Mouse (Mus musculus) hindbrain, embryonic 16.5 days (tissue): ENCODE data around the gene Vapa. TPM values are rescaled to one million over a fixed set of nuclear protein-coding genes. Genes with fewer than 3 reads are reported as not detected.
"Not testable (repeated sequence)": the region's sequence is repeated elsewhere in the genome, so short reads cannot be mapped to it uniquely, and the experiment has no call there.

Experiments used
- ATAC-seq: fragments of 200-750 bp; cut with Nextera tagmentation; 2 replicates; pipeline ENCODE4 v1.8.0; 2017; ENCODE audit warnings: moderate TSS enrichment, moderate library complexity
- H3K27ac ChIP-seq: fragments of 300-500 bp; sonication (generic); 2 replicates; pipeline ENCODE4 v1.5.1; 2014; ENCODE audit warnings: low read depth, mild to moderate bottlenecking, control low read depth, low read length, moderate library complexity
- H3K27me3 ChIP-seq: fragments of 300-500 bp; sonication (generic); replicated peaks from 2 replicates; pipeline ENCODE4 v1.6.1; 2014; ENCODE audit warnings: low read length; ENCODE audit not compliant: control insufficient read depth, insufficient read depth
- H3K36me3 ChIP-seq: fragments of 300-500 bp; sonication (generic); 2 replicates; pipeline ENCODE4 v1.6.1; 2014; ENCODE audit warnings: mild to moderate bottlenecking, low read length, moderate library complexity, mixed read lengths; ENCODE audit not compliant: control insufficient read depth, insufficient read depth
- H3K4me1 ChIP-seq: fragments of 300-500 bp; sonication (generic); 2 replicates; pipeline ENCODE4 v1.6.1; 2014; ENCODE audit warnings: low read depth, low read length; ENCODE audit not compliant: control insufficient read depth, insufficient read depth
- H3K4me2 ChIP-seq: fragments of 300-500 bp; sonication (generic); 2 replicates; pipeline ENCODE4 v1.6.1; 2014; ENCODE audit warnings: mild to moderate bottlenecking, low read length, control low read depth, moderate library complexity
- H3K4me3 ChIP-seq: fragments of 300-500 bp; sonication (generic); 2 replicates; pipeline ENCODE4 v1.5.1; 2014; ENCODE audit warnings: mild to moderate bottlenecking, low read length, control low read depth, moderate library complexity
- H3K9ac ChIP-seq: fragments of 300-500 bp; sonication (generic); 2 replicates; pipeline ENCODE4 v1.6.1; 2014; ENCODE audit warnings: low read depth, mild to moderate bottlenecking, control low read depth, low read length, moderate library complexity
- H3K9me3 ChIP-seq: fragments of 300-500 bp; sonication (generic); 2 replicates; pipeline ENCODE4 v1.6.1; 2014; ENCODE audit warnings: mild to moderate bottlenecking, low read length, moderate library complexity; ENCODE audit not compliant: control insufficient read depth
- WGBS: fragments of 180-500 bp; shearing (Covaris S2); extraction: QIAGEN DNeasy Blood & Tissue Kit; methylation state at CpG from one replicate; pipeline ENCODE4 v1.1.7; 2014; 5-methylcytosine and 5-hydroxymethylcytosine counted together
- polyA plus RNA-seq: library from polyadenylated mRNA; unstranded; fragments of >200 nt; fragmentation: Nextera tagmentation; extraction: Ambion mirVana; gene quantifications from 2 replicates; pipeline ENCODE4 v1.2.1, GENCODE M21; 2015

Vapa gene
- polyA plus RNA-seq, 1 experiment from 2014 or later: 257 TPM

DNA sequence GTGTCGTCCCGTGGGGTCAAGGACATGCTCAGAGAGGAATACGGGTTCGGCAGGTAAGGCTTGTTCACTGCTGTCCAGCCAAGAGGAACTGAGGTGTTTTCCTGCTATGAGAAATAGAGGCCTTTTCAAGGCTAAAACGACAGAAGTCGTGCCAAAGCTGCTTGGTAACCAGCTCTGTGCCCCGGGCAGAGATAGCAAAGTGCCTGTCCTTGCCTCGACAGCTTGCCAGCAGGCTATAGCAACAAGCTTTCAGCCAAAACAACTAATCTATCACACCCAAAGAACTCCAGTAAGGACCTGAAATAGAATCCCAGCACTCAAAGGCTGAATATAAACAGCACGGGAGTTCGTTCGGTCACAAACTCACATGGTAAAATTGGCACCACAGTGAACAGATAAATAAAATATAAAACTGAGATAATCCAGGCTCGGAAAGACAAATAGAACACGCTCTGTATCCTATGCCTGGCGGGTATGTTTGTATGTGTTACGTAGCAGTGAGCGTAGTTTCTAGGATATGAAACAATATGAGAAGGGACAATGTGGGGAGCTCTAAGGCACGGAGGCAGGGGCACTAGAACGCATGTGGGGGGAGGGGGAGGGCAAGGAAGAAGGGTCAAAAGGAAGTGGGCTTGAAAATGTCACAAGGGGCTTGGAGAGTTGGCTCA lies 64.5 kb downstream of the Vapa start:
- Histone ChIP-seq H3K9ac (no peak overlapping the region), H3K36me3 (no peaks in the 10 kb centered on the region)

DNA sequence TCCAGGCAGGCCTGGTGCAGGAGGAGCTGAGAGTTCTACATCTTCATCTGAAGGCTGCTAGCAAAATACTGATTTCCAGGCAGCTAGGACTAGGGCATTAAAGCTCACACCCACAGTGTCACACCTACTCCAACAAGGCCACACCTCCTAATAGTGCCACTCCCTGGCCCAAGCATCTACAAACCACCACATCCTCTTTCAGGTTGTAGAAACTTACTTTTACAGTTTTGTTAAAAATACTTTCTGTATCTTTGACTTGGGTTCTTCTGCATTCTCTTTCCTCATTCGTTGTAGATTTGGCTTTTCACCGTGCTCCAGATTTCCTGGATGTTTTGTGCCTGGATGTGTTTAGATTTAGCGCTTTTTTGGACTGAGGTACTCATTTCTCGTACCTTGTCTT lies 67.1 kb downstream of the Vapa start:
- not testable (repeated sequence) for H3K36me3 ChIP-seq, H3K9me3 ChIP-seq, H3K4me2 ChIP-seq, H3K4me1 ChIP-seq, H3K9ac ChIP-seq, H3K4me3 ChIP-seq, ATAC-seq, H3K27me3 ChIP-seq, H3K27ac ChIP-seq
- WGBS: 95% methylated on average over 4 of the region's 4 CpGs

More for the DNA sequence above, 64.5 kb downstream of the Vapa start:
- Histone ChIP-seq H3K27me3 (no peaks in the 10 kb centered on the region), H3K27ac (no peak overlapping the region), H3K9me3 (no peaks in the 10 kb centered on the region), H3K4me1 (no peaks in the 10 kb centered on the region), H3K4me2 (no peak overlapping the region), H3K4me3 (no peak overlapping the region)
- ATAC-seq: no peak
- 70% methylated on average over 18 of the region's 18 CpGs for WGBS

GRCm38 (mm10) chr17:65540441-65541272 lies 72.7 kb downstream of the Vapa start, which contains the start of gene Tmem232:
Gene Tmem232, minus strand, starts transcription at chr17:65540782.
- WGBS: 15% methylated on average over 26 of the region's 26 CpGs

GRCm38 (mm10) chr17:65536156-65536555 lies 77.2 kb downstream of the Vapa start:
- ATAC-seq: no peak

More at GRCm38 (mm10) chr17:65540441-65541272, 72.7 kb downstream of the Vapa start, which contains the start of gene Tmem232:
- H3K27ac ChIP-seq: no peak within 1 kb of the TSS
- ATAC-seq: peak; percentile 95
- peak within 1 kb of the TSS; percentile 32 for H3K4me3 ChIP-seq
- H3K9me3 ChIP-seq: no peaks in the 10 kb centered on the region
- peak within 1 kb of the TSS; percentile 53 for H3K4me2 ChIP-seq
- H3K36me3 ChIP-seq: no peaks in the 10 kb centered on the region
- H3K27me3 ChIP-seq: no peaks in the 10 kb centered on the region
- H3K9ac ChIP-seq: peak within 1 kb of the TSS; percentile 1; the same call in 1 of the 2 replicates
- peaks cover 3% of the 10 kb centered on the region; the same call in 1 of the 2 replicates for H3K4me1 ChIP-seq

DNA sequence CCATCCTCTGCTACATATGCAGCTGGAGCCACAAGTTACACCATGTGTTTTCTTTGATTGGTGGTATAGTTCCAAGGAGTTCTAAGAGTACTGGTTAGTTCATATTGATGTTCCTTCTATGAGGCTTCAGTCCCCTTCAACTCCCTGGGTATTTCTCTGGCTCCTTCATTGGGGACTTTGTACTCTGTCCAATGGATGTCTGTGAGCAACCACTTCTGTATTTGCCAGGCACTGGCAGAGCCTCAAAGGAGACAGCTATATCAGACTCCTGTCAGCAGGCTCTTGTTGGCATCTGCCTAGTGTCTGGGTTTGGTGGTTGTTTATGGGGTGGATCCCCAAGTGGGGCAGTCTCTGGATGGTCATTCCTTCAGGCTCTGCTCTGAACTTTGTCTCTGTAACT lies 81.0 kb downstream of the Vapa start:
- H3K9me3 ChIP-seq, ATAC-seq, H3K27ac ChIP-seq, H3K9ac ChIP-seq, H3K4me1 ChIP-seq, H3K4me3 ChIP-seq, H3K4me2 ChIP-seq, H3K27me3 ChIP-seq, H3K36me3 ChIP-seq: not testable (repeated sequence)

More at GRCm38 (mm10) chr17:65536156-65536555, 77.2 kb downstream of the Vapa start:
- H3K36me3 ChIP-seq: no peaks in the 10 kb centered on the region
- WGBS: 22% methylated on average over 3 of the region's 3 CpGs
- no peaks in the 10 kb centered on the region for H3K9me3 ChIP-seq
- no peak overlapping the region for H3K27ac ChIP-seq
- H3K9ac ChIP-seq: no peak overlapping the region
- H3K4me3 ChIP-seq: no peak overlapping the region
- no peaks in the 10 kb centered on the region for H3K27me3 ChIP-seq
- H3K4me1 ChIP-seq: peaks cover 3% of the 10 kb centered on the region; the same call in 1 of the 2 replicates
- no peak overlapping the region for H3K4me2 ChIP-seq

Other genes with a start within 250 kb of the Vapa start
- gene Tmem232, start 72.8 kb downstream of the Vapa start, polyA plus RNA-seq: 0.51 and 0.68 TPM in 2 replicates
- 0.11 TPM in 1 of 2 replicates, not detected in the other for gene Txndc2, start 28.6 kb upstream of the Vapa start, polyA plus RNA-seq
- gene Rab31, start 159.2 kb upstream of the Vapa start, polyA plus RNA-seq: 70.0 and 73.8 TPM in 2 replicates
- 37.1 and 41.3 TPM in 2 replicates for gene Ppp4r1, start 169.0 kb upstream of the Vapa start, polyA plus RNA-seq